Mouse (Mus musculus): ENCODE data around the gene Ctsk.
"Not testable (repeated sequence)": the region's sequence is repeated elsewhere in the genome, so short reads cannot be mapped to it uniquely, and the experiment has no call there.

The Ctsk gene

DNA sequence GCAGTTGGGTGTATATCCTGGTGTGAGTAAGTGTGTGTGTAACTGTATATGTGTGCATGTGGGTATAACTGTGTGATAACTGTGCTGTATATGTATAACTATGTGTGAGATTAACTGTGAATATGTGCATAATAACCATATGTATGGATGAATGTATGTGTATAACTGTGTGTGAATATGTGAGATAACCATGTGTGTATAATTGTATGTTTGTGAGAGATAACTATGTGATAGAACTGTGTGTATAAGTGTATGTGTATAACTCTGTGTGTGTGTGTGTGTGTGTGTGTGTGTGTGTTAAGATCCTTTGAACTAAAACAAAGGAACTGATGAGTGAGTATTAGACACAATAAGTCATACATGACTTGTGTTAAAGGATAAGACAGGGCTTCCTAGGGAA is 27.1 kb downstream of the Ctsk start:
- DNase-seq: no peak

- no peak for DNase-seq
Observed at GRCm38 (mm10) chr3:95526622-95527211, 27.7 kb downstream of the Ctsk start, which contains the start of gene Ctss. Gene Ctss, plus strand, starts transcription at chr3:95526786.

DNA sequence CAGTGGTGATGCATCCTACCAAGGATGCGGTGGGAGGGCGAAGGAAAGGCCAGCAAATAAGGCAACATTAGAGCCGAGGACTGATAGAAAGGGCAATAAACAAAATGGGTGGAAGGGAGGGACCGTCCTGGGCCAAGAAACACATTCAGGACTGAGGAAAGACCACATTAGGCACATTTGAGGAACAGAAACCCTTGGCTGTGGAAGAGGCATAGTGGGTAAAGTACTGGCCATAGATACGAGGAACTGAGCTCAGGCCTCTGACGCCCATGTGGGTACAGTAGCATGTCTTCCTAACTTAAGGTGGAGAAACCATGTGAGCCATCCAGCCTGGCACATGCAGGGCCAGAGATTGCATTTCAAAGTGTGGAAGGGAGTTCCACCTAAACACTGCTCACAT is 30.8 kb downstream of the Ctsk start:
- DNase-seq: no peak

- no peak for DNase-seq
Observed at GRCm38 (mm10) chr3:95531025-95531424, 32.0 kb downstream of the Ctsk start.

- no peak for DNase-seq
Observed at GRCm38 (mm10) chr3:95533364-95533763, 34.3 kb downstream of the Ctsk start.

DNA sequence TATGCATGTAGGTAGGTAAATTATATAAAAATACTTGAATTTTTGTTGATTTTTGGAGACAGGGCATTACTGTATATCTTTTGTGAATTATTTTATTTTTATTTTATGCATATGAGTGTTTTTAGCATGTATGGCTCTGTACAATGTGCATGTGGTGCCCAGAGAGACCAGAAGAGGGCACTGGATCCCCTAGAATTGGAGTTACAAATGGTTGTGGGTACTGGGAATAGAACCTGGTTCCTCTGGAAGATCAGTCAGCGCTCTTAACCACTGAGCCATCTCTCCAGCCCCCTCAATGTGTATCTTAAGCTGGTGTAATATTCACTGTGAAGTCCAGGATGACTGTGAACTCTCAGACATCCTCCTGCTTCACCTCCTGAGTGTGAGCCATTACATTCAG is 35.9 kb downstream of the Ctsk start:
- no peak for DNase-seq

GRCm38 (mm10) chr3:95538936-95539335 is 39.9 kb downstream of the Ctsk start:
- no peak for DNase-seq

DNA sequence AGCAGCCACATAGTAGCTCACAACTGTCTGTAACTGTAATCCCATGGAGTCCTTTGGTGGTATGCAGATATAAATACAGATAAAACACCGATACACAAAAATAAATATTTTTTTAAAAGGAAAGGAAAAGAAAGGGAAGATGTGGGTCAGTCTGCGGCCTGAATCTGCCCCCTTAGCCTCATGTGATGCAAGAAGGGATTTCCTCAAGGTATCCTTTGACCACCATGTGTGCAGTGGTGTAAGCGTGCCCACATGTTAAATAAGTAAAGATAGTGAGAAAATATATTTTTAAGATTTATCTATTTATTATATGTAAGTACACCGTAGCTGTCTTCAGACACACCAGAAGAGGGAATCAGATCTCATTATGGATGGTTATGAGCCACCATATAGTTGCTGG is 40.8 kb downstream of the Ctsk start:
- DNase-seq: no peak

- not testable (repeated sequence) for DNase-seq
Observed at GRCm38 (mm10) chr3:95541186-95541585, 42.1 kb downstream of the Ctsk start.

- no peak for DNase-seq
Observed at GRCm38 (mm10) chr3:95542171-95542570, 43.1 kb downstream of the Ctsk start.

GRCm38 (mm10) chr3:95542981-95543380 is 43.9 kb downstream of the Ctsk start:
- DNase-seq: no peak

- no peak for DNase-seq
Observed at GRCm38 (mm10) chr3:95550176-95550575, 51.1 kb downstream of the Ctsk start.

- DNase-seq: no peak
Observed at GRCm38 (mm10) chr3:95553986-95554385, 54.9 kb downstream of the Ctsk start.

Data from kidney, adult 9 months (tissue).